Mouse (Mus musculus): ENCODE data around the gene Zbtb8os. TPM values are rescaled to one million over a fixed set of nuclear protein-coding genes. Genes with fewer than 3 reads are reported as not detected.

The Zbtb8os gene
- total RNA-seq, 4 experiments from 2014 or later, result 30.7 to 32.4 (median 31.6) TPM

- DNase-seq (ENCODE audit: low spot score in 2 of 2), result peak in 1 of 2 experiments; percentile 10
Observed at GRCm38 (mm10) chr4:129376961-129377545, 41.6 kb downstream of the Zbtb8os start.

- DNase-seq (ENCODE audit: low spot score in 2 of 2), result peak in 1 of 2 experiments; percentile 7
Observed at GRCm38 (mm10) chr4:129377601-129378390, 42.3 kb downstream of the Zbtb8os start, which contains the start of gene Zbtb8a. TSS of gene Zbtb8a (minus strand) at chr4:129378116.

- DNase-seq (ENCODE audit: low spot score in 2 of 2), result no peak
Observed at GRCm38 (mm10) chr4:129379805-129380204, 44.3 kb downstream of the Zbtb8os start.

- DNase-seq (ENCODE audit: low spot score in 2 of 2), result no peak
Observed at GRCm38 (mm10) chr4:129381148-129381547, 45.7 kb downstream of the Zbtb8os start.

- no peak for DNase-seq (ENCODE audit: low spot score in 2 of 2)
Observed at GRCm38 (mm10) chr4:129382029-129382428, 46.5 kb downstream of the Zbtb8os start.

GRCm38 (mm10) chr4:129382488-129382887, 47.0 kb downstream of the Zbtb8os start:
- no peak for DNase-seq (ENCODE audit: low spot score in 2 of 2)

GRCm38 (mm10) chr4:129383586-129383985, 48.1 kb downstream of the Zbtb8os start:
- DNase-seq (ENCODE audit: low spot score in 2 of 2), result no peak

GRCm38 (mm10) chr4:129384440-129384839, 48.9 kb downstream of the Zbtb8os start:
- no peak for DNase-seq (ENCODE audit: low spot score in 2 of 2)

- no peak for DNase-seq (ENCODE audit: low spot score in 2 of 2)
Observed at GRCm38 (mm10) chr4:129385685-129386084, 50.2 kb downstream of the Zbtb8os start.

- no peak for DNase-seq (ENCODE audit: low spot score in 2 of 2)
Observed at GRCm38 (mm10) chr4:129386269-129386946, 50.9 kb downstream of the Zbtb8os start.

- no peak for DNase-seq (ENCODE audit: low spot score in 2 of 2)
Observed at GRCm38 (mm10) chr4:129386989-129387388, 51.5 kb downstream of the Zbtb8os start.

- no peak for DNase-seq (ENCODE audit: low spot score in 2 of 2)
Observed at GRCm38 (mm10) chr4:129388404-129388803, 52.9 kb downstream of the Zbtb8os start.

- DNase-seq (ENCODE audit: low spot score in 2 of 2), result no peak
Observed at GRCm38 (mm10) chr4:129390216-129390743, 54.8 kb downstream of the Zbtb8os start.

GRCm38 (mm10) chr4:129390936-129391557, 55.6 kb downstream of the Zbtb8os start:
- DNase-seq (ENCODE audit: low spot score in 2 of 2), result no peak

- DNase-seq (ENCODE audit: low spot score in 2 of 2), result no peak
Observed at GRCm38 (mm10) chr4:129394089-129394870, 58.8 kb downstream of the Zbtb8os start.

GRCm38 (mm10) chr4:129396960-129397359, 61.5 kb downstream of the Zbtb8os start:
- no peak for DNase-seq (ENCODE audit: low spot score in 2 of 2)

- DNase-seq (ENCODE audit: low spot score in 2 of 2), result no peak
Observed at GRCm38 (mm10) chr4:129399813-129400212, 64.3 kb downstream of the Zbtb8os start.
